Mouse (Mus musculus) gastrocnemius, postnatal 10 days (tissue): ENCODE measurements around the gene Clic6. TPM values are rescaled to one million over a fixed set of nuclear protein-coding genes. Genes with fewer than 3 reads are reported as not detected.
"Not testable (repeated sequence)": the region's sequence is repeated elsewhere in the genome, so short reads cannot be mapped to it uniquely, and the experiment has no call there.

Source experiments
- DNase-seq: peaks from one replicate; pipeline ENCODE4 v3.0.0; 2021; ENCODE audit warnings: mixed read lengths
- total RNA-seq, 2 experiments: library from RNA; stranded (reverse); gene quantifications; 2 replicates each; pipeline ENCODE4 v1.2.3; 2021

Gene Clic6
- total RNA-seq, 2 experiments from 2014 or later, result 0.14 to 0.16 TPM

GRCm38 (mm10) chr16:92472898-92473297 is 12.6 kb upstream of the Clic6 start:
- no peak for DNase-seq

- no peak for DNase-seq
Observed at GRCm38 (mm10) chr16:92475093-92475860, 10.3 kb upstream of the Clic6 start.

- peak; percentile 66 for DNase-seq
Observed at GRCm38 (mm10) chr16:92478561-92479150, 6.9 kb upstream of the Clic6 start.

- DNase-seq, result no peak
Observed at GRCm38 (mm10) chr16:92487086-92487485, 1.6 kb downstream of the Clic6 start.

GRCm38 (mm10) chr16:92487489-92487888 is 2.0 kb downstream of the Clic6 start:
- no peak for DNase-seq

GRCm38 (mm10) chr16:92488456-92488855 is 2.9 kb downstream of the Clic6 start:
- no peak for DNase-seq

- DNase-seq, result no peak
Observed at GRCm38 (mm10) chr16:92489356-92489755, 3.8 kb downstream of the Clic6 start.

- DNase-seq, result peak; percentile 12
Observed at GRCm38 (mm10) chr16:92497851-92498588, 12.5 kb downstream of the Clic6 start.

- peak; percentile 10 for DNase-seq
Observed at GRCm38 (mm10) chr16:92498589-92498981, 13.0 kb downstream of the Clic6 start.

GRCm38 (mm10) chr16:92499324-92499723 is 13.8 kb downstream of the Clic6 start:
- DNase-seq, result no peak

GRCm38 (mm10) chr16:92500534-92500933 is 15.0 kb downstream of the Clic6 start:
- DNase-seq, result no peak

- DNase-seq, result no peak
Observed at GRCm38 (mm10) chr16:92503105-92503504, 17.6 kb downstream of the Clic6 start.

GRCm38 (mm10) chr16:92507573-92507972 is 22.0 kb downstream of the Clic6 start:
- DNase-seq, result no peak

GRCm38 (mm10) chr16:92510835-92511772 is 25.6 kb downstream of the Clic6 start:
- no peak for DNase-seq

GRCm38 (mm10) chr16:92511773-92512391 is 26.3 kb downstream of the Clic6 start:
- peak; percentile 29 for DNase-seq

GRCm38 (mm10) chr16:92514896-92515295 is 29.4 kb downstream of the Clic6 start:
- DNase-seq, result not testable (repeated sequence)

GRCm38 (mm10) chr16:92516139-92516538 is 30.6 kb downstream of the Clic6 start:
- DNase-seq, result peak; percentile 22

GRCm38 (mm10) chr16:92518718-92519117 is 33.2 kb downstream of the Clic6 start:
- no peak for DNase-seq

GRCm38 (mm10) chr16:92519820-92520492 is 34.4 kb downstream of the Clic6 start:
- DNase-seq, result peak; percentile 19

GRCm38 (mm10) chr16:92523351-92523750 is 37.8 kb downstream of the Clic6 start:
- DNase-seq, result no peak

GRCm38 (mm10) chr16:92524651-92525050 is 39.1 kb downstream of the Clic6 start:
- no peak for DNase-seq
